Mouse (Mus musculus) C2C12 (cell line): ENCODE data around the gene Acat2. TPM values are rescaled to one million over a fixed set of nuclear protein-coding genes. Genes with fewer than 3 reads are reported as not detected.

Source experiments
- H3K27me3 ChIP-seq: one replicate; pipeline ENCODE4 v1.6.1; 2011; ENCODE audit not compliant: control insufficient read depth, insufficient read depth, insufficient read length
- H3K36me3 ChIP-seq: one replicate; pipeline ENCODE4 v1.6.1; 2011; ENCODE audit not compliant: control insufficient read depth, insufficient read depth
- H3K4me3 ChIP-seq: one replicate; pipeline ENCODE4 v1.5.1; 2011; ENCODE audit warnings: mild to moderate bottlenecking, control low read depth; ENCODE audit not compliant: poor library complexity, insufficient read depth, severe bottlenecking
- H3K79me2 ChIP-seq: one replicate; pipeline ENCODE4 v1.6.1; 2011; ENCODE audit not compliant: control insufficient read depth, insufficient read depth
- H3K79me3 ChIP-seq: one replicate; pipeline ENCODE4 v1.6.1; 2011; ENCODE audit warnings: low read depth, control low read depth
- H3ac ChIP-seq: one replicate; pipeline ENCODE3; 2011; ENCODE audit warnings: low read depth; ENCODE audit not compliant: control insufficient read depth, insufficient read length
- CEBPB ChIP-seq: IDR thresholded peaks from one replicate; pipeline ENCODE4 v1.6.1; 2011; ENCODE audit warnings: low read depth, mild to moderate bottlenecking, control low read depth, moderate library complexity
- CTCF ChIP-seq: IDR thresholded peaks from one replicate; pipeline ENCODE4 v1.5.1; 2011; ENCODE audit not compliant: control insufficient read depth, insufficient read depth, insufficient read length
- FOSL1 ChIP-seq: IDR thresholded peaks from one replicate; pipeline ENCODE4 v1.8.0; 2011; ENCODE audit warnings: mild to moderate bottlenecking, low read length; ENCODE audit not compliant: poor library complexity, insufficient read depth, severe bottlenecking
- MAX ChIP-seq: IDR thresholded peaks from one replicate; pipeline ENCODE4 v1.6.1; 2011; ENCODE audit warnings: mild to moderate bottlenecking, control low read depth
- MYOD1 ChIP-seq: IDR thresholded peaks from one replicate; pipeline ENCODE4 v1.6.1; 2011; ENCODE audit warnings: low read depth; ENCODE audit not compliant: control insufficient read depth, insufficient read length
- MYOG ChIP-seq: IDR thresholded peaks from one replicate; pipeline ENCODE4 v1.6.1; 2011; ENCODE audit not compliant: control insufficient read depth, insufficient read length; ENCODE audit errors: extremely low read depth
- USF1 ChIP-seq: IDR thresholded peaks from one replicate; pipeline ENCODE4 v1.6.1; 2011; ENCODE audit warnings: low read depth, mild to moderate bottlenecking, control low read depth, moderate library complexity
- polyA plus RNA-seq: library from polyadenylated mRNA; unstranded; fragments of >200 nt; fragmentation: generic; extraction: Trizol; gene quantifications from one replicate; pipeline ENCODE4 v1.2.1, GENCODE M21; 2012; ENCODE audit warnings: missing spikeins

Acat2 gene
- polyA plus RNA-seq, 1 experiment, result 90.7 TPM

DNA sequence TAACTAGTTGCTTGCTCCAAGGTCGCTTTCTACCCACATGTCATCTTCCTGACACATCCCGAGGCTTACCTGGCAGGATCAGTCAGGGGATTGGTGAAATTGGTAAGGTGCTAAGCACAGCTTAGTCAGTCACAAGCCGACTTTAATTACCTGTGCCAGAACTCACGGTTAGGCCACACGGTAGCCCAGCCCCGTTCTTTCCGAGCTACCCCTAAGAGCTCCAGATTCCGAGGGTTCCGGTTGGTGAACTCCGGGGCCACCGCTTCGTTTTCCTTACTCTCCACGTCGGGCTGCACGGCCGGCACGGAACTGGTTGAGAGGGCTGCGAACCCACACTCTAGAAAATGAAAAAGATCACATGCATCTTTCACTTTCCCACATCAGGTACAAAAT is 45.1 kb downstream of the Acat2 start, which contains the start of gene Tcp1:
Gene Tcp1, plus strand, starts transcription at position 214 of the 393 bp plus-strand sequence.
- H3K27me3 ChIP-seq, result no peaks in the 10 kb centered on the region
- H3K36me3 ChIP-seq, result peaks cover 74% of the 10 kb centered on the region
- H3K79me3 ChIP-seq, result peaks cover 66% of the 10 kb centered on the region
- no peak for TF ChIP-seq USF1
- H3K4me3 ChIP-seq, result peak within 1 kb of the TSS; percentile 88
- peaks cover 82% of the 10 kb centered on the region for H3K79me2 ChIP-seq
- peak within 1 kb of the TSS; percentile 80 for H3ac ChIP-seq

DNA sequence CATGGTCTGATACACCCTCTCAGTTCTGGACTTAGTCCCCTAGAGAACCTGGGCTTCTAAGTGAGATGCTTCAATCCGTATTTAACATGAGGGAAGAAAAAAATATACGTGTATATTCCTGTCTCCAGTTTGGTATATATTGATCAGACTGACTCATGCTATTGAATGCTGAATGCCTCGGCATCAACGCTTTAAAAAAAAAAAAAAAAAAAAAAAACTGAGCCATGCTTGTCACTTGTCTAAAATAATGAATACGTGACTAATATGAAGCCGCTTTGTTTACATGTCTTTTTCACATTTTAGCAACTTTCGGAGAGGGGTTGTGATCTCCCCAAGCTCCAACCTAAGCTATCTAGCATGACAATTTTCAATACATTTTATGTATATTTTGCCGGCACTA is 50.2 kb downstream of the Acat2 start:
- peaks cover 23% of the 10 kb centered on the region for H3K79me3 ChIP-seq
- H3K4me3 ChIP-seq, result no peak overlapping the region
- peaks cover 35% of the 10 kb centered on the region for H3K79me2 ChIP-seq
- no peaks in the 10 kb centered on the region for H3K27me3 ChIP-seq
- H3ac ChIP-seq, result no peak overlapping the region
- TF ChIP-seq FOSL1 (no peak), CEBPB (no peak), USF1 (no peak), MYOD1 (no peak), MYOG (no peak), CTCF (no peak), MAX (no peak)
- H3K36me3 ChIP-seq, result peaks cover 43% of the 10 kb centered on the region

DNA sequence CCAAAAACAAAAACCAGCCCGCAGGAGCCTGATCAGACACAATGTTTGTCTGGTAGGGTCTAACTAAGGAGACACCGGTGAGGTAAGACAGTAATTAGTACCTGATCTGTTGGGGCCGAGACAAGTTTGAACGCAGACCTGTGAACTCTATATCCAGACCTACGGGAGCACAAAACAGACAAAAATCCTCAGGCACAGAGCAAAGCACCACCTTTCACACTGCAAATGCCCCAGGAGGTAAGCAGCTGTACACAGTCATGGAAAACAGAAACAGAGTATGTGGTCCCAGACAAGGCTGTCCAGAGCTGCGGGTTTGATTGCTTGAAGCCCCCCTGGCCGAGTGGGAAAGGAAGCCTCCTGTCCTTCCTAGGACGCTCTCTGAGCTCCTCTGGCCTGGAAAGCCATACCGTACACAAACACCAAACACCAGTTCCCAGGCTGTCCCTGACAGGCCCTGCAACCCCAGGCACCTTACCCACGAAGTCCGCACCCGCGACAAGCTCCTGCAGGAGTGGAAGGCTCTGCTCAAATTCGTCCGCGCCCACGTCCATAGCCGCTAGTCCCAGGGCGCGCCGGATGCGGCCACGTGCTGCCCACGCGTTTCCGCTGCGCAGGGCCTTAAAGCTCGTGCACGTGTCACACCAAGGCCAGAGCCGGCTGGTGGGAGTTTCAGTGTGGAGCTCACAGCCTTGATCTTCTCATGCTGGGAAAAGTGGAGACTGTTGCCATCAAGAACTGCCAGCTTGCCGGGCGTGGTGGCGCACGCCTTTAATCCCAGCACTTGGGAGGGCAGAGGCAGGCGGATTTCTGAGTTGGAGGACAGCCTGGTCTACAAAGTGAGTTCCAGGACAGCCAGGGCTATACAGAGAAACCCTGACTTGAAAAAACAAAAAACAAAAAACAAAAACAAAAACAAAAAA is 50.9 kb downstream of the Acat2 start, which contains the start of gene Pnldc1:
Gene Pnldc1, minus strand, starts transcription at position 870 of the 920 bp plus-strand sequence.
- H3K79me2 ChIP-seq, result peaks cover 27% of the 10 kb centered on the region
- peaks cover 40% of the 10 kb centered on the region for H3K36me3 ChIP-seq
- no peak within 1 kb of the TSS for H3ac ChIP-seq
- H3K79me3 ChIP-seq, result peaks cover 16% of the 10 kb centered on the region
- no peak within 1 kb of the TSS for H3K4me3 ChIP-seq
- no peak for TF ChIP-seq MYOG
- TF ChIP-seq CTCF, result no peak
- no peak for TF ChIP-seq MYOD1
- TF ChIP-seq MAX, result no peak
- no peak for TF ChIP-seq CEBPB
- TF ChIP-seq USF1, result no peak
- no peak for TF ChIP-seq FOSL1
- no peaks in the 10 kb centered on the region for H3K27me3 ChIP-seq

DNA sequence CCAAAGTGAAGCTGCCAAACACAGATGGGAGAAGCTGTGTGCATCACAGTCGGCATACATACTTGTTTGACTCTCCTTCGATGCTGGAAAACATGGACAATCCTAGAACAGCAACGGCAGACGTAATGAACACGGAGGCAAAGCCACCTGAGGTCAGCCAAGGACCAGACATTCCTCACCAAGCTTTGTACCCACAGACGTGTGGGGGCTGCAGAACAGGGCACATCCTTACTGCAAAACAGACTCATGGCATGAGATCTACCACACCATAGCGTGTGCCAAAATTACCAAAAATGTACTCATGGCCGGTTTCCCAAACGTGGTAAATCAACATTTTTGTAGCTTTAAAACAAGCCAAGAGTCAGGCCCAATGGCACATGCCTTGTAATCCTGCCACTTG is 54.1 kb downstream of the Acat2 start:
- H3K27me3 ChIP-seq, result no peaks in the 10 kb centered on the region
- peaks cover 18% of the 10 kb centered on the region for H3K36me3 ChIP-seq
- H3K79me2 ChIP-seq, result no peaks in the 10 kb centered on the region
- TF ChIP-seq CTCF, result no peak
- TF ChIP-seq USF1, result no peak
- no peak for TF ChIP-seq MYOD1
- no peak for TF ChIP-seq CEBPB
- no peak for TF ChIP-seq FOSL1
- TF ChIP-seq MYOG, result no peak
- TF ChIP-seq MAX, result no peak
- H3K4me3 ChIP-seq, result no peak overlapping the region
- no peak overlapping the region for H3ac ChIP-seq
- H3K79me3 ChIP-seq, result no peaks in the 10 kb centered on the region

DNA sequence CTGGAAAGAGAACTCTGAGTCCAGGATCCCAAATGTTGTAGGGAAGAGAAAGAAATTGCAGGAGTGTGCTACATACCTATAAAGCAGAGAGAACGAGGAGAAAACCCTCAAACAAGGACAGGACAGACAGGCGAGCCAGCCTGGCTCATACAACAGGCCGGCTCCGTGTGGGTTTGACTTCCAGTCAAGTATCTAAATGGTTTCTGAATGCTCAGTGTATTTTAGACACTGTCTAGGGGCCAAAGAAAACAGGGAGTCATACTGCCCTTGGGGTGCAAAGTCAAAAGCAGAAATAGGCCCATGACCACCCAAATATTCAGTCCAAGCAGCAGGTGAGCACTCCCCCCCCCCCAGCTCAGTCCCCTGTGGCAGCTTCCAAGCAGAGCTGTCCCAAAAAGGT is 54.7 kb downstream of the Acat2 start:
- no peaks in the 10 kb centered on the region for H3K79me3 ChIP-seq
- no peak overlapping the region for H3ac ChIP-seq
- H3K36me3 ChIP-seq, result peaks cover 12% of the 10 kb centered on the region
- no peaks in the 10 kb centered on the region for H3K27me3 ChIP-seq
- no peak overlapping the region for H3K4me3 ChIP-seq
- no peaks in the 10 kb centered on the region for H3K79me2 ChIP-seq
- TF ChIP-seq USF1, result no peak
- no peak for TF ChIP-seq MAX
- TF ChIP-seq MYOD1, result no peak
- no peak for TF ChIP-seq CEBPB
- TF ChIP-seq FOSL1, result no peak
- no peak for TF ChIP-seq MYOG
- no peak for TF ChIP-seq CTCF

DNA sequence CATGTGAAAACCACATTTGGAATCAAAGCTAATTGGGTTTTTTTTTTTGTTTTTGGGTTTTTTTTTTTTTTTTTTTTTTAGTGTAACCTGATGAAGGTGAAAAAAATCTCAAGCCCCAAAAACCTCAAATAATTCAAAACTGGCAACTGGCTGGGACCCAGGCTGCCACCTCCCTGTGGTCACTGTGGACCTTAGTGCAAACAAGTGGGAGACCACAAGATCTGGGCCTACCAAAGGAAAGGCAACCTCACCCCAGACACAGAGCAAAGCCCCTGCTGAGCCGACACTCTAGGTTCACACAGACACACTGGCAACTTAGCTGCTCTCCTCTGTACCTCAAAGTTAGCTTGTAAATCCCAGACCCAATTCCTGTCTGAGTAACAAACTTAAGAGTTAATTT is 56.2 kb downstream of the Acat2 start:
- H3K79me3 ChIP-seq, result no peaks in the 10 kb centered on the region
- H3K27me3 ChIP-seq, result no peaks in the 10 kb centered on the region
- H3K79me2 ChIP-seq, result no peaks in the 10 kb centered on the region
- TF ChIP-seq USF1 (no peak), MAX (no peak), FOSL1 (no peak), CEBPB (no peak), MYOD1 (no peak), MYOG (no peak), CTCF (no peak)
- H3K36me3 ChIP-seq, result peaks cover 9% of the 10 kb centered on the region
- H3K4me3 ChIP-seq, result no peak overlapping the region
- no peak overlapping the region for H3ac ChIP-seq
